Mouse (Mus musculus) ovary, adult 18-20 months (tissue): Measurements from ENCODE around the gene Sestd1.

ENCODE experiments used
- DNase-seq: peaks from one replicate; pipeline ENCODE4 v3.0.0; 2022; ENCODE audit warnings: low spot score, mixed read lengths

Sestd1 gene

GRCm38 (mm10) chr2:77280512-77281409, at the start of gene Sestd1:
Sestd1 (minus strand) TSS chr2:77280592.
- DNase-seq, result peak; percentile 55

DNA sequence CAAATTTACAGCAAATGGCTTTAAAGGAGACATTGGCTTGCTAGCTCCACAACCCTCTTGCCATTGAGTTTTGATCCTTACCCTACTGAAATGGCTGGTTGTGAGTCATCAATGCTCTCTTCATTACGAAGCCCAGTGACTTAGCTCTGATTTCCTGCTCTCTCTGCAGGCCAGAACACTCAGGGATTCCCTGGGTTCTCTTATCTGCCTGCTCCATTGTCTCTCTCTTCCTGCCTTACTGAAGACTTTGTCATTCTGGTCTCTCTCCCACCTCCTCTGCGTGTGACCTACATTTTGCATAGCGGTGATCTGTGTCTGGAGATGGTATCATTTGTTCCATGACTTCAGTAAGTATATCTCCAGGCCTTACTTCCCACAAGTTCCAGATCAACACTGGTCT, 46.9 kb upstream of the Sestd1 start:
- DNase-seq, result no peak

- DNase-seq, result no peak
Observed at GRCm38 (mm10) chr2:77323739-77324138, 43.3 kb upstream of the Sestd1 start.

- DNase-seq, result no peak
Observed at GRCm38 (mm10) chr2:77323156-77323555, 42.8 kb upstream of the Sestd1 start.

DNA sequence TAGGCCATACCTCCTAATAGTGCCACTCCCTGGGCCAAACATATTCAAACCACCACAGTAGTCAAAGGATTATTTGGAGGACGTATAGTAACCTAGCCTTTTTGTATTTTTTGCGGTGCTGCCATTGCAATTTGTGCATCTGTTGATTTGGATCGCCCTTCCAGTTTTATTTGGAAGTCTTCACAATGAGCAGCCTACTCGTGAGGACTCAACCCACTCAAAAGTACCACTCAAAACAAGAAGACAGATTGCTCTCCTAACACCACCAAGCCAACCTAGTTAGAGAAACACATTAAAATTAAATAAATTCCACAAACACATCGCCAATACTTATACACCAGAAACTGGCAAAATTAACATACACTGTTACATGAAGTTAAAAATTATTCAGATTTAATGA, 38.8 kb upstream of the Sestd1 start:
- no peak for DNase-seq

- no peak for DNase-seq
Observed at GRCm38 (mm10) chr2:77316961-77317360, 36.6 kb upstream of the Sestd1 start.

- no peak for DNase-seq
Observed at GRCm38 (mm10) chr2:77313846-77314245, 33.5 kb upstream of the Sestd1 start.

GRCm38 (mm10) chr2:77312616-77313015, 32.2 kb upstream of the Sestd1 start:
- no peak for DNase-seq

DNA sequence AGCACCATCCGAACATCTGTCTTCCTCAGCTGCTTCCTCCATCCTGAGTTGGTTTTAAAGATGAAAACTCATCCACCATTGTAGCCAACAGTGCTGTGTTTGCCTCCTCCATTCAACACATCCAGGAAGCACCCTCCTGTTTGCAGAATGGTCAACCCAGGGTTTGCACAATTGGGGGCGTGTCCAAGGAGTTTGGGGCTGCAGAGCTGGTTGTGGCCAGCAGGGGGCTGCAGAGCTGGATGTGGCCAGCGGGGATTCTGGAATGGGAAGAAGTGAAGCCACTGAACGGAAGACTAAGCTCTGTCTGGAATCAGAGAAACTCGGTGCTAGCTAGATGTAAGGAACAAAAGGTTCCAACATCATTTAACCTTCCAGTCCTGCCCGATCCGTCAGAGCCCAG, 28.9 kb upstream of the Sestd1 start:
- peak; percentile 19 for DNase-seq

- no peak for DNase-seq
Observed at GRCm38 (mm10) chr2:77304494-77304893, 24.1 kb upstream of the Sestd1 start.

- DNase-seq, result no peak
Observed at GRCm38 (mm10) chr2:77303716-77304115, 23.3 kb upstream of the Sestd1 start.

DNA sequence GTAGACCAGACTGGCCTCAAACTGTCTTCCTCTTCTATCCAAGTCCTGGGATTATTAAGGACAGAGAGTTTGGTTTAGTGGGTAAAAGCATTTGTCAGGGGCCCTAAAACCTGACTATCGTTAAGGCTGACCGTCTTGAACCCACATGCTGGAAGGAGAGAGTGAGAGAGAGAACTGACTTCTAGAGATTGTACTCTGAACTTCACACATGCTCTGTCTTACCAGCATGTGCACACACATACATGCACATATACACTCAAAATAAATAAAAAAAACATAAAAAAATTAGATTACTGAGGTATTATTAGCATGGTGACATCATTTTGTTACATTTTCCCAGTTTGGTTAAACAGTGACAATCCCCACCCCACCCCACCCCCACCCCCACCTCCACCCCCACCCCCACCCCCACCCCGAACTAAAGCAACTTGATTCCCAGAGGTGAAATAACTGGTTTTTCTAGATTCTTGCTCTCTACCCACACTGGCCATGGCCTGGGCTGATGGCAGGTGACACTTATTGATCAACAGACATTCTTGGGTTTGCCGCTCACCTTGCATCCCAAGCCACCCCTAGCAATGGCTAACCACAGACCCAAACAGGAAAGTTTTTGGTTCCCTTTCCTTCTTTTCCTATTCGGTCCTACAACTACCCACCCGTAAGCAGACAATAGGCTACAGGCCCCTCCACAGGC, 22.4 kb upstream of the Sestd1 start:
- no peak for DNase-seq

DNA sequence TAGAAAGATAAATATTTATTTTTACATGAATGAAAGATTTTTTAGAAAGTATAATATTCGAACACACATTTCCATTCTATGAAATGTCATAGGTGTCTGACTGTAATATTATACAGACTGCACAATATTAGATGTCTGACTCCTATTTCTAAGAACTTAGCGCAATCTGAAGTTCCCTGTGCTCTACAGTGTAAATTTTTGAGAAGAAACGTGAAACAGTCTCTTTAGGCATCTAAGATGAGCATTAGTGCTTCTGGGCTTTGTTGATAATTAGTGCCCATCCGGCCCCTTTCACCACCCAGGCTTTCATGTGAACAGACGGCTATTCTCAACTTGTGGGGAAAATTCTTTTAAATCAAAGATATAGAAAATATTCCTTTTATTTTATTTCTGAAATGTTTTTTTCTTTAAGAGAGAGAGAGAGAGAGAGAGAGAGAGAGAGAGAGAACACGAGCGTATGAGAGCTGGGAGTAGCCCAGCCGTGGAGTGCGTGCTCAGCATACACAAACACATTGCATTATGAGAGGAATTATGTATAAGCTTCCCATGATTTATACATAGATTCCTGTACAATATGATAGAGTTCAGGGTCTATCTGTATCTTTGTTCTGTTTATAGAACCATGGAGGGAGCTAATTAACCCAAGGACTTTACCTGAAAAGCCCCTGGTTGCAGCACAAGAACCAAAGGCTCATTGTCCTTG, 21.4 kb upstream of the Sestd1 start:
- DNase-seq, result no peak

GRCm38 (mm10) chr2:77289701-77290100, 9.3 kb upstream of the Sestd1 start:
- DNase-seq, result no peak

GRCm38 (mm10) chr2:77286755-77287154, 6.4 kb upstream of the Sestd1 start:
- no peak for DNase-seq

DNA sequence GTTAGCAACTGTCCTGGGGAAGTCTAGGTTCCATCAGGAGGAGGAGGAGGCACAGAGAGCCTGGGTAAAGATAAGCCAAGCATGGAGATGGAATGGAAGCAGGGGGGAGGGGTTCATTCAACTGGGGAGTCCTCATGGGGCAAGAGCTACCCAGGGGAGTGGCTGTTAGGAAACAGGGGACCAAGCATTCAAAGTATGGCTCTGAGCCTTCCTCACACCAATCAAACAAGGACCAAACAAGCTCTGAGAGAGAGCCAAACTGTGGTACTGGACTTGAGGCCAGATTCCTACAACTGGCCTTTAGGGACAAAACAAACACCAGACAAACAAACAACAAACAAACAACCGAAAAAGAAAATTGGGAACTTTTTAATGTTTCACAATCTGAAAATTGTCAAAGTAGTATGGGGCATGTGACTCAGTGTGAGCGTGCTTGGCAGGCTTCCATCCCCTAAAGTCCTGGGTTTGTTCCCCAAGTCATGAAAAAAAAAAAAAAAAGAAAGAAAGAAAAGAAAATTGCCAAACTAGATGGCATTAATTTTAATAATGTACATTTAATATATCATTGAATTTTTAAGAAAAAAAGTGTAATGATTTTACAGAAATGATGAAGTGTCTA, 4.0 kb upstream of the Sestd1 start:
- DNase-seq, result no peak

GRCm38 (mm10) chr2:77279861-77280511, 406 bp downstream of the Sestd1 start:
- no peak for DNase-seq

- DNase-seq, result no peak
Observed at GRCm38 (mm10) chr2:77277272-77277671, 3.1 kb downstream of the Sestd1 start.

DNA sequence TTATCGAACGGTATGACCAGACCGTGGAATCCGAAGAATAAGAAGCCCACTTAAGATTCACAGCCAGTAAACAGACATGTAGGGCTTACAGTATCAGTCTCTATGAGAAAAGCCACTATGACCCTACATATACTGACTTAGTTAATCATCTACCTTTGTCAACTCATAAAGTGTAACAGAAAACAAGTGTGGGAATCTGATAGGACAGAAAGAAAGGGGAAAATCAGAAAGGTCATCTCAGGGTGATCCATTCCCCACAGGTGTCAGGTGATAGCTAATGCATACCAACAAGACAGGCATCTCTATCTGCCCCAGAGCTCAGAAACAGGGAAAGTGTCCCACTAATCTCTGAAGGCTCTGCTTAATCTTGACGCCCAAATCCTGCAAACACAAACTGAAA, 4.5 kb downstream of the Sestd1 start:
- DNase-seq, result no peak

DNA sequence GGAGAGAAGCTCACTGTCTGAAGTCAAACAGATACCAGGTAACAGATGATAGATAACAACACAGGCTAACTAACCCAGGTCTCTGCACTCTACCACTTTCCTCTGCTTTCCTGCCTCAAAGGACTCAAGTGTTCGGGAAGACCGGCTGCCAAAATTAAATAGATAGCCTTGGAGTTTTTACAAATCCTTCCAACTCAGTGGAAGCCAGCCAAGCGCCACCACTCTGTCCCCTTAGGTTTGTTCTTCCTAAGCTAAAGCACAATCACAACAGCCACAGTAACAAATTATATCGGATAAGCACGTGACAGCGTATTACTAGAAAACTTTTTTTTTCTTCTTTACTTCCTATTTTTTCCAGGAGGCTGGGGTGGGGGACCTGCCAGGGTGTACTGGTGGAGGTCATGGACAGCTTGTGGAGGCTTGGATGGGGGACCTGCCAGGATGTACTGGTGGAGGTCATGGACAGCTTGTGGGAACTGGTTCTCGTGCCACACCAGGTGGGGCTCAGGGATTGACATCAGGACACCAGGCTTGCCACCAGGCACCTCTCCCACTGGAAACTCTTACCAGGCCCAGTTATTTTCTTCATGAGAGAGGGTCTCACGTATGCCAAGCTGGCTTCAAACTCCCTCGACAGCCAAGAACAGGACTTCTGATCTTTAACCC, 5.3 kb downstream of the Sestd1 start:
- DNase-seq, result no peak

GRCm38 (mm10) chr2:77272953-77273352, 7.4 kb downstream of the Sestd1 start:
- DNase-seq, result no peak
